Mouse (Mus musculus) hindlimb bud, embryonic 11.5 days (tissue): ENCODE results near the gene Cdc42ep1.
"Not testable (repeated sequence)": the region's sequence is repeated elsewhere in the genome, so short reads cannot be mapped to it uniquely, and the experiment has no call there.

ENCODE experiments used
- DNase-seq: peaks from one replicate; pipeline ENCODE4 v3.0.0-alpha.2; 2012; ENCODE audit warnings: low read depth, low spot score; ENCODE audit errors: extremely low spot score

Cdc42ep1 gene

DNA sequence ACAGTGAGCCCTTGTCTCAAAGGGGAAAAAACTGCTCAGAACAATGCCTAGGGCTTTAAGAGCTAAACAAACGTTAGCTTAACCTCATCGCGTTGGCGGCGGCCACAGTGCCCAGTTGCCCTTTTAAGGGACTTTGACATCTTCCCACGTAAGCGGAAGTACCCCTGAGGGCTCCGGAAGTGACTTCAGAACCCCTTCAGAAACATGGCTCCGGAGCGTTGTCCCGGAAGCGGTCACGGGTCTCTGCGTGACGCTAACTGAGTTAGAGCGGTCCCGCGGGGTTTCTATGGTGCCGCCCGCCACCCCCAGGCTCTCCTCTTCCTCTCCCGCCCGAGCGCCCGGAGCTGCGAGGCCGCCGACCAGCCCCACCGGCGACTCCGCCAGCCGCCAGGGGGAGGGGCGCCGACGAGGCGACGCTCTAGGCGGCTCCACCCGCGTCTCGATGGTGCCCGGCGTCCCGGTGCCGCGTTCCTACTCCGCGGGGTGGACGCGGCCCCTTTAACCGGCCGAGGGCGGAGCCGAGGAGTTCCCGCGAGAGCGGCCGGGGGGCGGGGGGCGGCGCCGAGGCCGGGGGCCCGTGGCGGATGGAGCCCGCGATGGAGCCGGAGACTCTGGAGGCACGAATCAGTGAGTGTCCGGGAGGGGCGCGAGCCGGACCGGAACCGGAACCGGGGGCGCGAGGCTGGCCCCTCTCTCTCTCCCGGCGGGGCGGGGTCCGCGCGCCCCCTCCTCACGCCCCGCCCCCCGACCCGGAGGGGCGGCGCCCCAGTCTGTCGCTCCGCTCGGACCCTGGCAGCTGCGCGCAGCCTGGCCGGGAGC, 34.8 kb downstream of the Cdc42ep1 start, which contains the start of gene Gga1:
Gga1 (plus strand) TSS at position 200 of the 819 bp plus-strand sequence.
- DNase-seq: peak; percentile 98

DNA sequence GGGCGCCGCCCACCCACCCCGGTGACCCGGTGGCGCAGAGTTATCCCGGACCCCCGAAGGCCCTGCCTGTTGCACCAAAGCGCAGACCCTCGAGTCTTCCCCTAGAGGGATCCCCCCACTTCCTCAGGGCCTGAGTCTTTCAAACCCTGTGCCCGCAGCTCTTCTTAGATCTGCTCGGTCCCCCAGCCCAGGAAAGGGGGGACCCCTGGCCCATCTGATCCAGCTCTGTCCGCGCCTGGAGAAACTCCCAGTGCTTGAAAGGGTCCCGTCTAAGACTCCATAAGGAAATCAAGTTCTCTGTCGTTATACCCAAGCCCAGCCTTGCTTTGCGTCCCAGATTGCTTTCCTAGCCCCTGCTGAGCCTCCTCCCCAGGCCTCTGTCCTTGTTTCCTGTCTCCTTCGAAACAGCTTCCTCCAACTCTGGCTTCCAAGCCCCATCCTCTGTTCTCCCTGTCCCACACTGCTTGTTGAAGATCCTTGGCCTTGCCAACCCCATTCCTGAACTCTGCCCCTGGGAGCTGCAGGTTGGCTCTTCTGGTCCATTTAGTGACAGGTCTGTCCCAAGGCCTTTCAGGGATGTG, 35.5 kb downstream of the Cdc42ep1 start:
- no peak for DNase-seq

GRCm38 (mm10) chr15:78878792-78879516, 36.5 kb downstream of the Cdc42ep1 start:
- not testable (repeated sequence) for DNase-seq

- no peak for DNase-seq
These were observed 38.0 kb downstream of the Cdc42ep1 start for GRCm38 (mm10) chr15:78880432-78880831.

GRCm38 (mm10) chr15:78881828-78882227, 39.4 kb downstream of the Cdc42ep1 start:
- DNase-seq: no peak

GRCm38 (mm10) chr15:78889401-78889853, 47.0 kb downstream of the Cdc42ep1 start:
- no peak for DNase-seq

- no peak for DNase-seq
These were observed 50.0 kb downstream of the Cdc42ep1 start for GRCm38 (mm10) chr15:78892440-78892839.

DNA sequence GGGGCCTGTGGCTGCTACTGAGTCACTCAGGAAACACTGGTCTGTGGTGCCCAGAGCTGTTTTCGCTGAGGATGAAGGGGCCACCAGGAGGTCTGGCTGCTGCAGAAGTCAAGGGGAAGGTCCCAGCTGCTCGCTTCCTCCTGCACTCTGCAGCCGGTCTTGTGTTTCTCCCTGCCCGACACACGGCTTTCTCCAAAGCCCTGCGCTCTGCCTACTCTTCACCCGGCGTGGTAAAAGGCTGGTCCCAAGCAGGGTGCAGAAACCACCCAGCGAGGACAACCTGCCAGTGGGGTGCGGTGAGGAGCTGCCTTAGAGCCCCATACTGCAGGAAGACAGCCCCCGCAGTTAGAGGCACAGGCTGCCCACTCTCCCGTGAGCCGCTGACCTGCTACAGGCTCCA, 52.3 kb downstream of the Cdc42ep1 start:
- DNase-seq: no peak

GRCm38 (mm10) chr15:78895741-78896140, 53.3 kb downstream of the Cdc42ep1 start:
- DNase-seq: no peak

DNA sequence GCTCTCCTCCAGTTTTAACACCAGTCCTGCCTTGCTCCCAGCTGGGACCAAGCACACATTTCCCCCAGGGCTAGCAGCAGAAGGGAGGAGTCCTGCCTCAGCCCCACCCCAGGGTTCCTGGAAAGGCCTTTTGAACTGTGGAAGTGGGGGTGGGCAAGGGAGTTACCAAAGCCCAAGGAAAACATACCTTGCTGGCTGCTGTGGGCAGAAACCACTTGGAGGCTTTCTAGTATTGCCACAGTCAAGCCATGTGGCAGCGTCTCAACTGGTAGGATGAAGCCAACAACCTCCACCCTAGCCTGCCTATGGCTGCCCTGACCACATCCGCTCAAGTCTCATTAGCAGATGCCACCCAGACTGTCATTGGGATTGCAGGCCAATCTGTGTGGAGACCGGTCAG, 53.7 kb downstream of the Cdc42ep1 start:
- DNase-seq: no peak

DNA sequence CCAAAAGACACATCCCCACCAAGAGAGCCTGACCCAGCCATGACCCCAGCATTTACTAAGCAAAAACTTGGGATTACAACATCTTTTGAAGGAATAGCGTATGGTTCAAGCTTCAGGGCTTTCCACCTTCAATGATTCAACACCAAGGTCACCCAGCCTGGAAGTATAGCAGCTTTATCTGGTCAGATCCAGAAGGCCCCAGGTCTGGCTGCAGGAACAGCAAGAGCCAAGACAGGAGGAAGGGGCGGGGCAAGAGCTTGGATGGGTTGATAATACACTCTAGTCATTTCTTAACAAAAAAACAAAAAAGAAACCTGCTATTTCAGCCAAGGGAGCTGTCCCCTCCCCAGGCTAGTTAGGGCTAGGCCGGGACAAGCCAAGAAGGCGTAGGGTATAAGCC, 55.1 kb downstream of the Cdc42ep1 start:
- DNase-seq: no peak

DNA sequence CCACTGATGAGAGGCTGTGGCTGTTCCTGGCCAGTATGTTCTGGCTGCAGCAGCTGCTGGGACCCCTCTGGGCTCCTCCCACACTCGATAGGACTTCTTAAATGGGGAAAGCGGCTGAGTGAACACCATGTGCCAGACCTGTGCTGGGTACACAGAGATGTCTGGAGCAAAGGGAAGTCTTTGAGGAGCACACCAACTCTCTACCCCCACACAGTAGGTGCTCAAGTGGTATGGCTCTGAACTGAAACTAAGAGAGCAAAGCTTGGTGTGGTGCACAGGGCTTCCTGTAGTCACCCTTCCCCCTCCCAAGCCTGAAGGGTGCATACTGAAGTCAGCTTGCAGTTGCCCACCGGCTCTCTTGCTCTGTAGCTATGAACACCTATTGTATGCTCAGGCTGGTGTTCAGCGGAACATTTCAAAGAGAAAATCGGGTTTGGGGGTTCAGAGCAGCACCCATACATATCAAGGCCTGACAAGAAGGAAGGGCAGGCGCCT, 56.1 kb downstream of the Cdc42ep1 start:
- no peak for DNase-seq

DNA sequence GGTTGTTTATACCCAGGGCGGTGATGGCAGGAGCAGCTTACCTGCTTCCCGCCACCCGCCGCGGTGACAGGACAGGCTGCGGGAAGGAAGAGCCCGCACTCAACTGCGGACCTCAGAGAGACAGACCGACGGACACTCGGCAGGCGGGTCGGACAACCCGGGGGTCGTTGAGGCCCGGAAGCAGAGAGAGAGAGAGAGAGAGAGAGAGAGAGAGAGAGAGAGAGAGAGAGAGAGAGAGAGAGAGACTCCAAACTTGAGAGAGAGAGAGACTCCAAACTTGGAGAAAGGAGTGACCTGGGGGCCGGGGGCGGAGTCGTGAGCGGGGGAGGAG, 57.0 kb downstream of the Cdc42ep1 start, which contains the start of gene Gm49510:
Gm49510 (plus strand) TSS at position 259 of the 331 bp plus-strand sequence.
- no peak for DNase-seq

DNA sequence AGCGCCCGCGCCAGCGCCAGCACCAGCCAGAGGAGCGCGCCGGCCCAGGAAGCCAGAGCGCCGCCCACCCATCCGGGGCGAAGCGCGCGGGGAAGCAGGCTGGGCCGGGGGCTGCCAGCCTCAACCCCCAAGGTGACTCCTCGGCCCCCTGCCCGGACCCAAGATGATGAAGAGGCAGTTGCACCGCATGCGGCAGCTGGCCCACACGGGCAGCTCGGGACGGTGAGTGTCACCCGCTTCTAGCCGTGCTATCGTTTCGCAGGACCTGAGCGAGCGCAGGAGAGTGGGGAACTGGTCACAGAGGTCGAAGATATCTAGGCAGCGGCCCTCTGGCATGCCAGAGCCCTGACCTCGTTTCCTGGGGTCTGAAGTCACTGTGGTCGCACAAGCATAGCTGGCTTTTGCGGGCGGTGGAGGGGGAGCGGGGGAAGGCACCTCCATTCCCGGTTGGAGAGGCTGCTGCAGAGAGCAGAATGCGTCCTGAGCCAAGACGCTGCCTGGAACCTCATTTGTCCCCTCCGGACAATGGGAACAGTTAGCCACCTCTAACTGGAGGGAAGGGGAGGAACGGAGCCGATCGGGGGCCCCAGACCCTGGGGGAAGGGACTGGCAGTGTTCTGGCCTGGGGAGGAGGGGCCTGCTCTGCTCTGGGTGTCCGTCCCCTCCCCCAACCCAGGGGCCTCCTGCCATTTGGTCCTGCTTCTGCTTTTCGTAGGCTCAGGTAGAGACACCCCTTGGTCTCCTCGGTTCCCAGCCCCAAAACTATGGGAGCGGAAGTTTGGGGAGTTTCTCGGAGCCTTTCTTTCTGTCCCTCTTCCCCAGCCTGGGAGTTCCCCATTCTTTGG, 57.5 kb downstream of the Cdc42ep1 start, which contains the start of gene Sh3bp1:
Sh3bp1 (plus strand) TSS at position 29 of the 845 bp plus-strand sequence.
- DNase-seq: no peak
